Mouse (Mus musculus): ENCODE measurements around the gene Tmem260. TPM values are rescaled to one million over a fixed set of nuclear protein-coding genes. Genes with fewer than 3 reads are reported as not detected.

The Tmem260 gene
- polyA plus RNA-seq, 1 experiment from 2014 or later: 19.7 TPM

GRCm38 (mm10) chr14:48431978-48432377 lies 13.9 kb upstream of the Tmem260 start:
- Histone ChIP-seq H3K9ac (ENCODE audit: low read depth, low read length) (no peak overlapping the region), H3K4me3 (ENCODE audit: low read depth, low read length) (no peak overlapping the region), H3K9me3 (replicated peaks; ENCODE audit: control insufficient read depth, low read length, poor library complexity, severe bottlenecking) (no peaks in the 10 kb centered on the region), H3K36me3 (ENCODE audit: control insufficient read depth, insufficient read depth, low read length) (no peaks in the 10 kb centered on the region), H3K4me2 (ENCODE audit: low read length) (no peak overlapping the region), H3K27ac (ENCODE audit: low read length) (no peak overlapping the region), H3K27me3 (ENCODE audit: control insufficient read depth, insufficient read depth, low read depth, low read length) (no peaks in the 10 kb centered on the region), H3K4me1 (ENCODE audit: control insufficient read depth, insufficient read depth, low read length) (peaks cover 8% of the 10 kb centered on the region)
- no peak for ATAC-seq
- WGBS: 90% methylated on average over 2 of the region's 2 CpGs

DNA sequence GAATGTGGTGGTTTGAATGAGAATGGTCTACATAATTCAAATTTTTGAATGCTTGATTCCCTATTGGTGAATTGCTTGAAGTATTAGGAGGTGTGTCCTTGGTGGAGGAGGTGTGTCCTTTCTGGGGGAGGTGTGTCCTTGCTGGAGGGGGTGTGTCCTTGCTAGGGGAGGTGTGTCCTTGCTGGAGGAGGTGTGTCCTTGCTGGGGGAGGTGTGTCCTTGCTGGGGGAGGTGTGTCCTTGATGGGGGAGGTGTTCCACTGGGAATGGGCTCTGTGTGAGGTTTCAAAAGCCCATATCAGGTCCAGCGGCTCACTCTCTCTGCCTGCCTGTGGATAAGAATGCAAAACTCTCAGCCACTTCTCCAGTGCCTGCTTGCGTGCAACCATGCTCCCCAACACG lies 2.1 kb upstream of the Tmem260 start:
- no peak overlapping the region for H3K4me2 ChIP-seq (ENCODE audit: low read length)
- no peak overlapping the region for H3K4me3 ChIP-seq (ENCODE audit: low read depth, low read length)
- ATAC-seq: no peak
- H3K4me1 ChIP-seq (ENCODE audit: control insufficient read depth, insufficient read depth, low read length): peaks cover 12% of the 10 kb centered on the region
- H3K27ac ChIP-seq (ENCODE audit: low read length): no peak overlapping the region
- no peaks in the 10 kb centered on the region for H3K36me3 ChIP-seq (ENCODE audit: control insufficient read depth, insufficient read depth, low read length)
- no peaks in the 10 kb centered on the region; the same call in 1 of the 2 replicates for H3K27me3 ChIP-seq (ENCODE audit: control insufficient read depth, insufficient read depth, low read depth, low read length)
- no peak overlapping the region for H3K9ac ChIP-seq (ENCODE audit: low read depth, low read length)
- no peaks in the 10 kb centered on the region for H3K9me3 ChIP-seq (replicated peaks; ENCODE audit: control insufficient read depth, low read length, poor library complexity, severe bottlenecking)
- 47% methylated on average over 3 of the region's 3 CpGs for WGBS

DNA sequence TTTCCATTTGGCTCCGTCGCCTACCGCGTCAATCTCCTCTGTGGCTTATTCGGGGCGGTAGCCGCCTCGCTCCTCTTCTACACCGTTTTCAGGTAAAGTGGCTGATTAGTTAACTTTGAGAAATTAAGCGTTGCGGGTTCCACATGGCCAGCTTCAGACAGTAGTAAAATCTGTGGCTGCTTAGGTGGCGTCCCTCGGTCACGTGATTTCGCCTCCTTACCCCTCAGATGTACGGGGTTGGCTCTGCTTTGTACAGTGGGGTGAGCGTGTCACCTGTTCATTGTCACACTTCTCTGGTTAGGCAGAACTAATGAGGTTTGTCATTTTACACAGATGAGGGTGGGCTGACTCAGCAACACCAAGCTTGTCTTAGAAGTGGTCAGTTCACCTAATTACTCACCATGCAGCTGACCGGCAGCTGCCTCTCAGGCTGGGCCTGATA lies 6.1 kb downstream of the Tmem260 start:
- H3K4me1 ChIP-seq (ENCODE audit: control insufficient read depth, insufficient read depth, low read length): peaks cover 15% of the 10 kb centered on the region
- peaks cover 4% of the 10 kb centered on the region for H3K36me3 ChIP-seq (ENCODE audit: control insufficient read depth, insufficient read depth, low read length)
- 67% methylated on average over 18 of the region's 18 CpGs for WGBS
- H3K9ac ChIP-seq (ENCODE audit: low read depth, low read length): no peak overlapping the region
- no peak overlapping the region for H3K4me3 ChIP-seq (ENCODE audit: low read depth, low read length)
- no peaks in the 10 kb centered on the region for H3K27me3 ChIP-seq (ENCODE audit: control insufficient read depth, insufficient read depth, low read depth, low read length)
- H3K9me3 ChIP-seq (replicated peaks; ENCODE audit: control insufficient read depth, low read length, poor library complexity, severe bottlenecking): no peaks in the 10 kb centered on the region
- H3K27ac ChIP-seq (ENCODE audit: low read length): no peak overlapping the region
- peak overlapping the region; percentile 20 for H3K4me2 ChIP-seq (ENCODE audit: low read length)
- ATAC-seq: no peak

GRCm38 (mm10) chr14:48453411-48453810 lies 7.5 kb downstream of the Tmem260 start:
- no peaks in the 10 kb centered on the region for H3K27me3 ChIP-seq (ENCODE audit: control insufficient read depth, insufficient read depth, low read depth, low read length)
- peaks cover 7% of the 10 kb centered on the region; the same call in 1 of the 2 replicates for H3K4me1 ChIP-seq (ENCODE audit: control insufficient read depth, insufficient read depth, low read length)
- H3K9ac ChIP-seq (ENCODE audit: low read depth, low read length): no peak overlapping the region
- 55% methylated on average over 5 of the region's 5 CpGs for WGBS
- no peak for ATAC-seq
- H3K4me2 ChIP-seq (ENCODE audit: low read length): no peak overlapping the region
- H3K36me3 ChIP-seq (ENCODE audit: control insufficient read depth, insufficient read depth, low read length): peaks cover 4% of the 10 kb centered on the region
- H3K9me3 ChIP-seq (replicated peaks; ENCODE audit: control insufficient read depth, low read length, poor library complexity, severe bottlenecking): no peaks in the 10 kb centered on the region
- H3K27ac ChIP-seq (ENCODE audit: low read length): no peak overlapping the region
- no peak overlapping the region for H3K4me3 ChIP-seq (ENCODE audit: low read depth, low read length)

- Histone ChIP-seq H3K4me2 (ENCODE audit: low read length) (no peak overlapping the region), H3K27ac (ENCODE audit: low read length) (peak overlapping the region; percentile 9; the same call in 1 of the 2 replicates), H3K27me3 (ENCODE audit: control insufficient read depth, insufficient read depth, low read depth, low read length) (no peaks in the 10 kb centered on the region), H3K36me3 (ENCODE audit: control insufficient read depth, insufficient read depth, low read length) (peaks cover 10% of the 10 kb centered on the region), H3K4me3 (ENCODE audit: low read depth, low read length) (no peak overlapping the region), H3K9ac (ENCODE audit: low read depth, low read length) (no peak overlapping the region), H3K4me1 (ENCODE audit: control insufficient read depth, insufficient read depth, low read length) (peaks cover 7% of the 10 kb centered on the region; the same call in 1 of the 2 replicates), H3K9me3 (replicated peaks; ENCODE audit: control insufficient read depth, low read length, poor library complexity, severe bottlenecking) (no peaks in the 10 kb centered on the region; the same call in 1 of the 2 replicates)
- WGBS: 25% methylated on average over 12 of the region's 12 CpGs
- peak; percentile 95 for ATAC-seq
Observed at GRCm38 (mm10) chr14:48456305-48457092, 10.6 kb downstream of the Tmem260 start.

DNA sequence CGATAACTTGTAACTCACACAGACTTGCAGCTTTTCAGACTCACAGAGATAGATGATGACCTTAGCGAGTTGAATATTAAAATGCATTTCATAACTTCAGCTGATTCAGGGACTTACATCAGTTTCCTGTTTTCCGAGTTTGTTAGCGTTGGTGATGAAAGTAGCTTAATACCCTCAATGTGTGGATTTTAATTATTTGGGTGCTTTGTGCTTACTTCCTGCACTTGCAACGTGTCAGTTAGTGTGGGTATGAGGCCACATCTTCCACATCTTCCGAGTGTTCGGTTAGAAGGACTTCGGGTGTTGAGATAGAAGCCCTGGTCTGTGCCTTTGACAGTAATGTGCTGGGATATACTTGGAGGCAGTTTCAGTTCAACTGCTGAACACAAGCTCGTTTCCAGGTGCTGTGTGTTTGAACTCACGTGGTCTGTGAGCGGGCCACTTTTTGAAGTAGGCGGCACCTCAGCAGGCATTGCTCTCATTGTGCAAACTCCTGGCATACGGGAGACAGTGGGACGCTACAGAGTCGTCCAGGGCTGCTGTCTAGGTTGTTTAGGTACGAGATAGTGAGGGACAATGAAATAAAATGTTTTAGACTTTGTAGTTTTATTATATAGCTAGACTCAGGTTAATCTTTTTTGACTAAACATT lies 11.5 kb downstream of the Tmem260 start:
- no peak for ATAC-seq
- 0 out of 2 replicates have a peak, but pooled peaks cover 7% of the 10 kb centered on the region for H3K36me3 ChIP-seq (ENCODE audit: control insufficient read depth, insufficient read depth, low read length)

DNA sequence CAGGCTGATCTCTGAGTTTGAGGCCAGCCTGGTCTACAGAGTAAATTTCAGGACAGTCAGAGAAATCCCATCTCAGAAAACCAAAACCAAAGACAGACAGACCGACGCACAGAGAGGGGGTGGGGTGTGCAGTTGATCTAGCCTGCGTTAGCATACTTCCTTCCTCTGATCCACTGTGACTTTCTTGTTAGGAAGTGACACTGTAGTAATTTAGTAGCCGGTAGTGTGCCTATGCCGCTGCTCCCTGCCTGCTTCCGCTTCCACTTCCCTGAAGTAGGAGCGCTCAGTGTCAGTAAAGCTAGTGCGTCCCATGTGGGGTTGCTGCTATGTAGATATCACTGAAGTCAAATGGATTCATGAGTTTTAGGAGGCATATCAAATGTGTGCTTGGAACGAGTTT lies 13.0 kb downstream of the Tmem260 start:
- WGBS: 87% methylated on average over 9 of the region's 9 CpGs
- H3K27ac ChIP-seq (ENCODE audit: low read length): no peak overlapping the region
- H3K9ac ChIP-seq (ENCODE audit: low read depth, low read length): no peak overlapping the region
- 0 out of 2 replicates have a peak, but pooled peaks cover 7% of the 10 kb centered on the region for H3K4me1 ChIP-seq (ENCODE audit: control insufficient read depth, insufficient read depth, low read length)
- H3K27me3 ChIP-seq (ENCODE audit: control insufficient read depth, insufficient read depth, low read depth, low read length): no peaks in the 10 kb centered on the region
- H3K4me2 ChIP-seq (ENCODE audit: low read length): no peak overlapping the region
- 0 out of 2 replicates have a peak, but pooled peaks cover 7% of the 10 kb centered on the region for H3K36me3 ChIP-seq (ENCODE audit: control insufficient read depth, insufficient read depth, low read length)
- no peaks in the 10 kb centered on the region; the same call in 1 of the 2 replicates for H3K9me3 ChIP-seq (replicated peaks; ENCODE audit: control insufficient read depth, low read length, poor library complexity, severe bottlenecking)
- no peak for ATAC-seq
- no peak overlapping the region for H3K4me3 ChIP-seq (ENCODE audit: low read depth, low read length)

More for the DNA sequence above, 11.5 kb downstream of the Tmem260 start:
- 0 out of 2 replicates have a peak, but pooled peaks cover 7% of the 10 kb centered on the region for H3K4me1 ChIP-seq (ENCODE audit: control insufficient read depth, insufficient read depth, low read length)
- H3K27ac ChIP-seq (ENCODE audit: low read length): 0 out of 2 replicates have a peak overlapping the region, but pooled peaks have one; percentile 24
- H3K4me2 ChIP-seq (ENCODE audit: low read length): no peak overlapping the region
- no peaks in the 10 kb centered on the region for H3K27me3 ChIP-seq (ENCODE audit: control insufficient read depth, insufficient read depth, low read depth, low read length)
- no peaks in the 10 kb centered on the region; the same call in 1 of the 2 replicates for H3K9me3 ChIP-seq (replicated peaks; ENCODE audit: control insufficient read depth, low read length, poor library complexity, severe bottlenecking)
- no peak overlapping the region for H3K9ac ChIP-seq (ENCODE audit: low read depth, low read length)
- no peak overlapping the region for H3K4me3 ChIP-seq (ENCODE audit: low read depth, low read length)
- WGBS: 65% methylated on average over 16 of the region's 16 CpGs

GRCm38 (mm10) chr14:48468339-48468738 lies 22.4 kb downstream of the Tmem260 start:
- Histone ChIP-seq H3K9me3 (replicated peaks; ENCODE audit: control insufficient read depth, low read length, poor library complexity, severe bottlenecking) (no peaks in the 10 kb centered on the region), H3K27me3 (ENCODE audit: control insufficient read depth, insufficient read depth, low read depth, low read length) (no peaks in the 10 kb centered on the region), H3K36me3 (ENCODE audit: control insufficient read depth, insufficient read depth, low read length) (no peaks in the 10 kb centered on the region), H3K27ac (ENCODE audit: low read length) (no peak overlapping the region), H3K4me1 (ENCODE audit: control insufficient read depth, insufficient read depth, low read length) (no peaks in the 10 kb centered on the region), H3K4me2 (ENCODE audit: low read length) (no peak overlapping the region), H3K4me3 (ENCODE audit: low read depth, low read length) (no peak overlapping the region), H3K9ac (ENCODE audit: low read depth, low read length) (no peak overlapping the region)
- 53% methylated on average over 7 of the region's 7 CpGs for WGBS
- ATAC-seq: no peak
